Mouse (Mus musculus): ENCODE results near the gene Elof1.
A peak's percentile ranks its signal among the peaks of the same experiment; 100 is the strongest.

DNA sequence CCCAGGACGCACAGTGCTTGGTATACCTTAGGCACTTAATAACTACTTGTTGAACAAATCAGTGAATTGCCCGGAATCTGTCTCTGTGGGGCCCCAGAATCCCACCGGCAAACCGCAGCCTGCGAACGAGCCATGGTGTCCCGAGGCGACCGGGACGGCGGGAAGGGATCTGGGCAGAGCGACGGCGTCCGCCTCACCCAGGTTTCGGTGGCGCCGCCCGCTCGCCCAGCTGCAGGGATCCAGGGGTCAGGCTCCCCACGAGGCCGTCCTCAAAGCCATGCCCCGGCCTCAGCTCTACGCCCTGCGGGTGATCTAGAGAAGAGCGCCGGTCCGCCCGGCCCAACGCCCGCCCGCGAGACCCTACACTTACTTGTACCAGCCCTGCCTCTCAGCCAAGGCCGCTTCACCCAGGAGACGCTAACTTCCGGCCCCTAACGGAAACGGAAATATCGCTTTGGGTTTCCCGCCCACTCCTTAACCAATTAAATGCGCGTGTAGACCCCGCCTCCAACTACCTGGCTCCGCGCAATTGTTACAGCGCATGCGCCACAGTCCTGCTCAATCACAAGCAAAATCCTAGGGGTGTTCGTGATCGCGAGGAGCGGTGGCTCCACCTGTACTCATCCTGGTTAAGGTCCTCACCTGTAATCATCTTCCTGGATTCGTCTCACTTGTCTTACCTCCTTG lies at the start of gene Elof1:
- TF ChIP-seq CTCF (IDR thresholded peaks at IDR 0.05; ENCODE audit: low read depth) (no peak), EP300 (IDR thresholded peaks at IDR 0.05; ENCODE audit: low read depth) (peak; percentile 22; the same call in 1 of the 2 replicates)
